Mouse (Mus musculus) adrenal gland, postnatal 25 days (tissue): ENCODE data around the gene Bst1. TPM values are rescaled to one million over a fixed set of nuclear protein-coding genes. Genes with fewer than 3 reads are reported as not detected.

ENCODE experiments used
- DNase-seq: peaks from one replicate; pipeline ENCODE4 v3.0.0; 2021; ENCODE audit warnings: mixed read lengths
- total RNA-seq: library from RNA; stranded (reverse); gene quantifications from 2 replicates; pipeline ENCODE4 v1.2.3, GENCODE M21; 2021

The Bst1 gene
- total RNA-seq, 1 experiment from 2014 or later, result 1.3 TPM

DNA sequence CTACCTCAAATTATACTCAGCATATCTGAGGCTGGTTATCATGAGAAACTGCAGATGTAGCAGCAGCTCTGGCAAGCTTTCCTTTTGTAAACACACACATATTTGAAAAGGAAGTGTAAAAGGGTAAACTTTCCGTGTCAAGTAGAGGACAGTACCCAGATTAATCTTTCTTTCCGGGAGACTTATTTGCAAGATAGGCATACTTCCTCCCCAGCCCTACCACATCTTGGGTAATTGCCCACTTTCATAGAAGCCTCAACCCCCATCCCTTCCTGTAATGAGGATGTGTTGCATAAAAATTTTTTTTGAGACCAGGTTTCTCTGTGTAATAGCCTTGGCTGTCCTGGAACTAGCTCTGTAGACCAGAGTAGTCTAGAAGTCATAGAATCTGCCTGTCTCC is 37.1 kb downstream of the Bst1 start:
- DNase-seq, result no peak

DNA sequence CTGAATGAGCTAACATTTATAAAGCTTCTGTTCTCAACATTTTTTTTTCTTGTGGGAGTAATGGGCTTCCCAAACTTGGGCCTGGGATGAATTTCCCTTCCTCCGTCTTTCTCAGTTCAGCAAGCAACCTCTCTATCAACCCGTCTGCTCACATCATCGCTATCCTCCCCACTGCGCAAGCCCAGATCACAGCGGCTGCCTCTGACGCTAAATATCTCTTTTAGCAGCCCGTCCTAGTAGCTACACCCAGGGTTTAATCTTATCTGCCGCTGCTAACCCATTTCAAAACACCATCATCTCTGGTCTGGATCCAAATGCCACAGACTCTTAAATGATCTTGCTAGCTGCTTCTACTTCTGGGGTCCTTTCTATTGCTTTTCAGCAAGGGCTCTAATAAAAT is 41.0 kb downstream of the Bst1 start:
- no peak for DNase-seq

DNA sequence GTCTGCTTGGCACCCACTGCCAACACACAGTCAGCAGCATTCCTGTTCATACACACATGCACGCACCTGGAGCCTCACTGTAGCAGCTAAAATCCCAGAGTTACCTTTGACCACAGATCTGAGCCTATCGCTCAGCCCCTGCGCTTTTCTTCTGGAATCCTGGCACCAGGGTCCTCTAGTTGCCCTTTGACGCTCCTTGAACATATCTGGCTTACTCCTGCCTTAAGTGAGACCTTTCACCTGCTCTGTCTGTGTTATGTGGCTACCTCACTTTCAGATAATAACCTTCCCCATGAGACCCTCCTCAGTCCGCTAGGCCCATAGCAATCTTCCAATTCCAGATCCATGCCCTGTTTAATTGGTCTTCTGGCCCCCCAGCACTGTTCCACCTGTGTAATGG is 41.4 kb downstream of the Bst1 start:
- no peak for DNase-seq

DNA sequence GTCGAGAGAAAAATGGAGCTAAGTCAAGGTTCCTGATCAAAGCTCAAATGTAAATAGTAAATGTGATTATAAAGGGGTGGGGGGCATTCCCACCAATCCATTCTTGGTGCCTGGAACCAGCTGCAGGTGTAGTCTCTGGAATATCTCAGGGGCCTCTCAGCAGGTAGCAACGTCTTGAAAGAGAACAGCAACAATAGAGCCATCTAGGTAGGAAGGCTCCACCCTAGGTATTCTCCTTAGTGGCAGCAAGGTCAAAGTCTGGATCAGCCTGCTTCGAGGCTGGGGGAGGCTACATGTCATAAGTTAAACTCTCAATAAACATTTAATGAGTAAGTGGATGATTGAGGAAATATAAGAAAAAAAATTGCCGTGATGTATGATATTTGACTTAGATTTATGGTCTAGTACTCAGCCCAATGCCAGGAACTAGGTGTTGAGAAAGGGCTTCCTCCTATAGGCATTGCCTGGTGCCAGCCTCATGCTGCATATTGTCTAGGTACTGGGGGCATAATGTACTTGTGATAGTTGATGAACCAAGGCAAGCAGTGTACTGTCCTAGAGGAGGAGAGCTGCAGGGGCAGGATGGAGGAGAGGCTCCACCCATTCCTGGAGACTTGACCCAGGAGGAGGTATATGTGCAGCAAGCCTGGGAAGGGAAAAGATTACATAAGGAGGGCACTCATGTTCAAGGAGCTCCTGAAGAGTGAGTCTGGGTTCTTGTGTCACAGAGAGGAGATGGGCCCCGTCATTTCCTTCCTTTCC is 42.2 kb downstream of the Bst1 start:
- no peak for DNase-seq

DNA sequence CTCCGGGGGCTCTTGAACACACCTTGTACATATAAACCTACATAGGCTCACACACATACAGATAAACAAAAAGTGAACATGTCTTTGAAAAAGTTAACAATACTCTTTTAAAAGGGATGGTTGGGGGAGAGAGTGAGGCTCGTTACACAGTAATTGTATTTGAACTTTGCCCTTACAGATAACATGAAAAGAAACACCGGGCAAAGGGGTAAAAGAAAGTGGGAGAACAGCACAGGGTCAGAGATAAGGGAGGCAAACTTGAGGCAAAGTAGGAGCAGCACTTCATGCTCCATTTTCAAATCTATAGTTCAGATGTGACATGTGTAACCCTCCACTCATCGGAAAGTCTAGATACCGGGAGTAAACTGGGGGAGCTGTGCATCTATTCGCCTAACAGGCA is 45.0 kb downstream of the Bst1 start:
- DNase-seq, result no peak

DNA sequence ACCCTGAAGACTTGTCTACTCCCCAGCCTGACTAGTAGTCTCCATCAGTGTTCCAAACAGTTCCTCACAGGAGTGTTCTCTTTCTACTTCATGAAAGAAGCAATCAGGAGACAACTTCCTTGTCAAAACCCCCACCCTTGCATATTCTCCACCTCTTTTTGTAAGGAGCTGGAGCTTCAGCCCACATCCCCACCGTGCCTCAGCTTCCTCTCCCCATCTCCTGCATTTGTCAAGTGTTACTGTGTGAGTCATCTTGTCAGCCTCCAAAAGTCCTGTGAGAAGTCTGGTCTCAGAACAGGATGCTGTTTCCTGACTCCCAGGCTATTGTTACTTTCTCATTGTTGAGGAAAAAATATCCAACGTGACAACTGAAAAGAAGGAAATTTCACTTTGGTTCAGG is 46.6 kb downstream of the Bst1 start:
- no peak for DNase-seq

DNA sequence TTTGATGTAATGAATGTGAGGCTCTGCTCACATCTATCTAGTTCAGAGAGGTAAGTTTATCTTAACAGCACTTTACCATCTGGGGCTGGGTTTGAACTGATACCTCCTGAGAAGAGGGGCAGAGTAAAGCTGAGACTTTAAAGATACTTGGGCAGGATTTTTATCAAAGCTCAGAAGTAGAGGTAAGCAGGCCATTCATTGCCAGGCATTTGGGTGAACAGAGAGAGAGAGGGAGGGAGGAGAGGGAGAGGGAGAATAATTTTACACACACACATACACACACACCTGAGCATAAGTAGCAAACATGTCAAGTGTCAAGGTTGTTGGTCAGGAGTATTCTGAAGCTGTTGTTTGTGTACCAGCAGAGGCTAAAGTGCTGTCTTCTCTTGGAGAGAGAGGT is 49.6 kb downstream of the Bst1 start, which contains the start of gene Cd38:
TSS of gene Cd38 (plus strand) at position 301 of the 400 bp plus-strand sequence.
- DNase-seq, result no peak

DNA sequence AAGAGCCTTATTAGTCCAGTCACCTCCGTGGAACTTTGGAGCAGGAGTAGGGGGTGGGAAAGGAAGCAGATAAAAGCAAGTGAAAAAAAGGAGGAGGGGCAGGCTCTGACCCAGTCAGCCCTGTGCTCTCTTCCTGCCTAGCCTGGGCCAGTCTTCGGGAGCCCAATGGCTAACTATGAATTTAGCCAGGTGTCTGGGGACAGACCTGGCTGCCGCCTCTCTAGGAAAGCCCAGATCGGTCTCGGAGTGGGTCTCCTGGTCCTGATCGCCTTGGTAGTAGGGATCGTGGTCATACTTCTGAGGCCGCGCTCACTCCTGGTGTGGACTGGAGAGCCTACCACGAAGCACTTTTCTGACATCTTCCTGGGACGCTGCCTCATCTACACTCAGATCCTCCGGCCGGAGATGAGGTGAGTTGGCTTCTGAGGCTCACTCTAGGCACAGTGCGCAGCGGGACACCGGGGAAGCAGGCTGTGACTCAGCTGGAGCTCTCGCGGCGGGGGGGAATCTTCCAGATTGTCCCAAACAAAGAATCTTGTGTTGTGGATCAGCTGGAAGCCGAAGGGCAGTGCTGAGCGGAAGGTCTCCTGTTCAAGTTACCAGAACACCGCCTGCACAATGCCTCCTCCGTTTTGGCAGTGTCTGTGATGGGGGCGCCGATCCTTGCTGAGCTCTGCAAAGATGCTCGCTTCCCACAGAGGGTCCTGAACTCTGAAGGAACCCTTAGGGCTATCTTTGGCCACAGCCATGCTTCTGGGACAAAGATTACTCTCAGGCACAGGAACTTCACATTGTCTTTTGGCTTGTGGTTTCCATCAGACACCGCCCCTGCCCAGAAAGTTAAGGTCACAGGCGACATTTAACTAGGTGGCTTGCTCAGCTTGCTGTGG is 50.3 kb downstream of the Bst1 start:
- DNase-seq, result peak; percentile 42

DNA sequence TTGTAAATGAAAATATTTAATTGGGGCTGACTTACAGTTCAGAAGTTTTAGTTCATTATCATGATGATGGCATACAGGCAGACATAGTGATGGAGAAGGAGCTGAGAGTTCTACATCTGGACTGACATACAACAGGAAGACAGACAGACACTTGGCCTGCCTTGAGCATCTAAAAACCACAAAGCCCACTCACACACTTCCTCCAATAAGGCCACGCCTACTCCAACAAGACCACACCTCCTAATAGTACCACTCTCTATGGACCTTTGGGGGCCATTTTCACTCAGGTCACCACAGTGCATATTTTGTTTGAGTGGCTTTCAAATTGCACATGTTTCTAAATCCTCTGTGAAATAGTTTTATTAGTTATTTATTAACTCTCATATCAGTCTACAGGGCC is 53.2 kb downstream of the Bst1 start:
- no peak for DNase-seq

DNA sequence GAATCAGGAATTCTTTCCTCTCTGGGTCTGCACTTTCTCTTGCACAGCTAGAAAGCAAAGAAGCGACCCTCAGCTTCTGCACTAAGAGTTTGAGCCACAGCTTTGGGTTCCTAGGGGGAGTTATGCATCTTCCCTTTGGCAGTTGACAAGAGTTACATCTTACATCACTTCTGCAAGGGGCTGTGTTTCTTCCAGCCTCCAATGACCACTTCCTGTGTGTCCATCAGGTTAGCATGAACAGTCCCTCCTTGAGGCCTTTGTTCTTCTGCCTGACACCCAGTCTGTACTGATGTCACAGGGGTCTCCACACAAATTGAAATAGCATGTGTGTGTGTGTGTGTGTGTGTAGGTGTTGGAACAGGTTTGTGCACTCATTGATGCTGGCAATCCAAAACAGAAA is 54.0 kb downstream of the Bst1 start:
- no peak for DNase-seq

DNA sequence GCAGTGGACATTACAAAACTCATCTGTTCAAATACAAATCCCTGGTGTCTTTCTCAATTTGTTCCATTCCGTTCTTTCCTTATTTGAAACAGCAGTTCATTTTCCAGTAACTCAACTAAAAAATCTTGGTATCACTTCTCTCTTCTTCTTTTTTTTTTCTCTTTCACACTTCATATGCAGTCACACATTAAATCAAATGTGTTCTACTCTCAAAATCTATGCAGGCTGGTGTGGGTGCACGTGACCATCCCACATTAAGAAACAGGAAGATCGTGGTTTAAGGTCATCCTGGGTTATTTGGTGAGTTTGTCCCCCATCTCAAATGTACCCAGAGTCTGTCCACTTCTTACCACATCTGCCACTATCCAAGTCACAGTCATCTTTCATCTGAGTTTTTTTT is 63.3 kb downstream of the Bst1 start:
- no peak for DNase-seq

DNA sequence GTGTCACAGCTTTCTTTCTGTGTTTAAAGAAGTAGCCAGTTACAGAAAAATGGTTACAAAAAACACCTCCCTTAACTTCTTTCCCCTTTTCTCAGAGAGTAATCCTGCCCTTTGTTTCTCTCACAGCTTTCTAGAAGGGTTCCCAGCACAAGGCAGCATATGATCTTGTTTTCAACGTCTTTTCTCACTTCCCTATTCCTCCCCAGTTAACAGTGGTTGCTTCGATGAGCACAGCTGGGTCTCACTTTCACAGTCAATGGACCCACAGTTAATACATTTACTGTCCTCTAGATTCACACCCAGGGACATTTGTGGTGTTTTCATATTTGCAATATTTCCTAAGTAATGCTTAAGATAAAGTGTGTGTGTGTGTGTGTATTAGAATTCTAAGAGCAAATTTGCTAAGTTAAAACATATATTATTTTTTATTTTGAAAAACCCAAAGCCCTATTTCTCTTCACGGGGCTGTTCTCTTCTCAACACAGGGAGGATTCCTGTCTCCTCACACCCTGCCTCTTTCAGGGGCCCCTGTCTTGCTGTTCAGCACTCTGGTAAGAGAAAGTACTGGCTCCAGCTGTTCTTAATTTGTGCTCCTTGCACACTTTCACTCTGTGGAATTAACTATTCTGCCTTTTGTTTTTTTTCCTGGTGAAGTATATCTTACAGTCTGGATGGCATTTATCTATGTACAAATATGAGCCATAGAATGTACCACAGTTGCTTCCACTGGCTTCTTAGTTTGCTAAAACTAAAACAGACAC is 66.6 kb downstream of the Bst1 start:
- no peak for DNase-seq

DNA sequence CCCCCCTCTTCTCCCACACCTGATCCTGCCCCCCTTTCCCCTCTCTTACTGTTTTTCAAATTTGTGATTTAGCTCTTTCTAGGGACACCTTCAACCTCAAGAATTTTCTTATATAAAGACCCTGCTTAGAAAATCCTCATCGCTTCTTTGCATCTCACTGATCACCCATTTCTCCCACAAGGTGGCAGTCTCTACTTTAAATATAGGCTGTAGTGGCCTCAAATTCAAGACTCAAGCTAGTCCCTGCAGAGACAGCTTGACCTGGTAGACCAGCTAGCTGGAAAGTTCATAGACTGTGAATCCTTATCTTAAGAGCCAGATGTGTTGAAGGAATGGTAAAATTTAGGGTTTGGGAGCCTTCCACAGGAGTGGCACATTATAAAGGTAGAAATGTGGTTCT is 73.7 kb downstream of the Bst1 start:
- DNase-seq, result no peak

Other genes starting within 250 kb of the Bst1 start
- 17.0 and 23.6 TPM in 2 replicates for gene Cc2d2a, start 156.5 kb upstream of the Bst1 start, total RNA-seq
- gene Fbxl5, start 2.8 kb downstream of the Bst1 start, total RNA-seq, result 68.2 and 76.8 TPM in 2 replicates
- 10.8 and 16.5 TPM in 2 replicates for gene Cd38, start 49.7 kb downstream of the Bst1 start, total RNA-seq
- 11.4 and 18.9 TPM in 2 replicates for gene Gm7879, start 94.3 kb downstream of the Bst1 start, total RNA-seq
- not detected in 2 replicates for gene Fgfbp1, start 162.9 kb downstream of the Bst1 start, total RNA-seq